Mouse (Mus musculus) liver, embryonic 14.5 days (tissue): ENCODE measurements around the gene Prtn3. TPM values are rescaled to one million over a fixed set of nuclear protein-coding genes. Genes with fewer than 3 reads are reported as not detected.

Experiments used
- ATAC-seq: fragments of 200-750 bp; cut with Nextera tagmentation; 2 replicates; pipeline ENCODE4 v1.8.0; 2017; ENCODE audit warnings: moderate number of reproducible peaks, mild to moderate bottlenecking, moderate library complexity; ENCODE audit not compliant: insufficient read depth
- DNase-seq, 3 experiments: peaks; one replicate each; pipeline ENCODE4 v3.0.0-alpha.2; 2012 to 2013; ENCODE audit warnings: low read depth in 3 of 3, low spot score in 3 of 3
- H3K27ac ChIP-seq: fragments of 300-500 bp; sonication (generic); 2 replicates; pipeline ENCODE4 v1.5.1; 2014; ENCODE audit warnings: moderate library complexity, mild to moderate bottlenecking, control low read depth, inconsistent platforms
- H3K27me3 ChIP-seq: fragments of 300-500 bp; sonication (generic); 2 replicates; pipeline ENCODE4 v1.6.1; 2014; ENCODE audit warnings: mild to moderate bottlenecking, low read length, moderate library complexity; ENCODE audit not compliant: control insufficient read depth, insufficient read depth
- H3K36me3 ChIP-seq: fragments of 300-500 bp; sonication (generic); replicated peaks from 2 replicates; pipeline ENCODE4 v1.6.1; 2014; ENCODE audit warnings: low read depth; ENCODE audit not compliant: control insufficient read depth, insufficient read depth
- H3K4me1 ChIP-seq, 2 experiments: fragments of 200-500 bp in 1 of 2; fragments of 300-500 bp in 1 of 2; sonication (generic) in 1 of 2; replicated peaks; 2 replicates each; pipeline ENCODE4 v1.6.1; 2012 to 2014; ENCODE audit warnings: antibody characterized with exemption in 1 of 2, inconsistent platforms in 1 of 2, low read length in 1 of 2; ENCODE audit not compliant: control insufficient read depth in 2 of 2, insufficient read depth in 2 of 2
- H3K4me2 ChIP-seq: fragments of 300-500 bp; sonication (generic); 2 replicates; pipeline ENCODE4 v1.6.1; 2014; ENCODE audit warnings: low read depth, mild to moderate bottlenecking, control low read depth, moderate library complexity
- H3K4me3 ChIP-seq, 2 experiments: fragments of 200-500 bp in 1 of 2; fragments of 300-500 bp in 1 of 2; sonication (generic) in 1 of 2; 2 replicates each; pipeline ENCODE4 v1.5.1; 2012 to 2014; ENCODE audit warnings: low read depth in 2 of 2, low read length in 2 of 2, mild to moderate bottlenecking in 2 of 2, control low read depth in 1 of 2, inconsistent platforms in 1 of 2, moderate library complexity in 1 of 2; ENCODE audit not compliant: insufficient read depth in 1 of 2
- H3K9ac ChIP-seq: fragments of 300-500 bp; sonication (generic); replicated peaks from 2 replicates; pipeline ENCODE4 v1.6.1; 2014; ENCODE audit warnings: mild to moderate bottlenecking, control low read depth, moderate library complexity
- H3K9me3 ChIP-seq: fragments of 300-500 bp; sonication (generic); 2 replicates; pipeline ENCODE4 v1.6.1; 2016; ENCODE audit warnings: low read length, mixed read lengths; ENCODE audit not compliant: control insufficient read depth
- CTCF ChIP-seq: IDR thresholded peaks from 2 replicates; pipeline ENCODE4 v1.5.1; 2016; ENCODE audit warnings: antibody characterized with exemption, low read depth, control low read depth
- EP300 ChIP-seq: IDR thresholded peaks from 2 replicates; pipeline ENCODE4 v1.6.1; 2016; ENCODE audit warnings: antibody characterized with exemption, low read depth
- WGBS: fragments of 180-500 bp; shearing (Covaris S2); extraction: QIAGEN DNeasy Blood & Tissue Kit; methylation state at CpG from one replicate; pipeline ENCODE4 v1.1.7; 2014; ENCODE audit not compliant: insufficient replicate concordance; 5-methylcytosine and 5-hydroxymethylcytosine counted together
- polyA plus RNA-seq, 2 experiments: library from polyadenylated mRNA; depleted of rRNA in 1 of 2; stranded (reverse) in 1 of 2; unstranded in 1 of 2; fragments of >200 nt; fragmentation: Nextera tagmentation in 1 of 2; extraction: Ambion mirVana in 1 of 2; gene quantifications; 2 replicates each; pipeline versions ENCODE4 v1.2.1 to v1.2.3; 2012 to 2014

The Prtn3 gene
- polyA plus RNA-seq, 2 experiments: 132 to 133 TPM

DNA sequence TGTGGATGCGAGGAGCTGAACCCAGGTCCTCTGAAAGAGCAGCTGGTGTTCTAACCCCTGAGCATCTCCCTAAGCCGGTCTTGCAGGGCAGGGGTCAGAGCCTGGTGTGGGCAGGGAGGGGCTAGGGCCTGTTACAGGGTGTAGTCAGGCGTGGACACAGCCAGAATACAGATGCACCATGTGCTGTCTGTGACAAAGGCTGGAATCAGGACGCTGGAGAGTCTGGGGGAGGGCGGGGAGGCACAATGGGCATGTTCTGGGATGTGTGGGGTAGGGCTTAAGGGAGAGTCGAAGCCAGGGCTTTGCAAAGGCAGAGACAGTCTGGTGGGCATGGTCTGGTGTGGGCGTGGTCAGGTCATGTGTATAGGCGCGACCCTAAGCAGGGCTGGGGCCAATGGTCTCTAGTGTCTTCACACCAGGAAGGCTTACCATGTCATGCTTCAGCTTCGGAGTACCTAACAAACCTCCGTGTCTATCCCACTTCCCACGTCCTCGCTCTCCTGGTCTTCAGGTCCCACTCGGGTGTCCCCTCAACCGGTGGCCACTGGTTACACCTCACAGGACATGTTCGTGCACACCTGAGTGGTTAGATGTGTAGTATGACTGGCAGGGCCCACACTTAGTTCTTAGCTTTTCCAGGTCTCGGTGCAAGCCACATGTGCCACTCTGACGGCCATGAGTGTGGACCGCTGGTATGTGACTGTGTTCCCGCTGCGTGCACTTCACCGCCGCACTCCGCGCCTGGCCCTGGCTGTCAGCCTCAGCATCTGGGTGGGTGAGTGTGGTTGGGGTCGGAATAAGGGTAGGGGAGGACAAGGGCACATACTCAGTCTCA is 46.0 kb downstream of the Prtn3 start:
- H3K4me2 ChIP-seq: no peak overlapping the region
- no peak for ATAC-seq
- WGBS: 28% methylated on average over 26 of the region's 26 CpGs

GRCm38 (mm10) chr10:79920958-79921535 is 46.8 kb downstream of the Prtn3 start, which contains the start of gene R3hdm4:
Gene R3hdm4, minus strand, starts transcription at chr10:79921208.
- Histone ChIP-seq H3K4me2 (peak within 1 kb of the TSS; percentile 13), H3K27ac (no peak within 1 kb of the TSS), H3K27me3 (peaks cover 49% of the 10 kb centered on the region), H3K9me3 (no peaks in the 10 kb centered on the region), H3K9ac (no peak within 1 kb of the TSS), H3K36me3 (no peaks in the 10 kb centered on the region), H3K4me1 (peaks cover 9 to 13% of the 10 kb centered on the region in 2 experiments), H3K4me3 (peak within 1 kb of the TSS in 1 of 2 experiments; percentile 21; a peak in 1 of 4 replicates)
- 8% methylated on average over 40 of the region's 41 CpGs for WGBS
- no peak for ATAC-seq
- no peak for TF ChIP-seq EP300
- DNase-seq: no peak

More for the DNA sequence above, 46.0 kb downstream of the Prtn3 start:
- DNase-seq: no peak
- TF ChIP-seq CTCF (no peak), EP300 (no peak)
- Histone ChIP-seq H3K27me3 (peaks cover 49% of the 10 kb centered on the region), H3K9me3 (no peaks in the 10 kb centered on the region), H3K4me1 (peaks cover 5 to 14% of the 10 kb centered on the region in 2 experiments), H3K4me3 (no peak overlapping the region), H3K27ac (no peak overlapping the region), H3K9ac (no peak overlapping the region), H3K36me3 (no peaks in the 10 kb centered on the region)

DNA sequence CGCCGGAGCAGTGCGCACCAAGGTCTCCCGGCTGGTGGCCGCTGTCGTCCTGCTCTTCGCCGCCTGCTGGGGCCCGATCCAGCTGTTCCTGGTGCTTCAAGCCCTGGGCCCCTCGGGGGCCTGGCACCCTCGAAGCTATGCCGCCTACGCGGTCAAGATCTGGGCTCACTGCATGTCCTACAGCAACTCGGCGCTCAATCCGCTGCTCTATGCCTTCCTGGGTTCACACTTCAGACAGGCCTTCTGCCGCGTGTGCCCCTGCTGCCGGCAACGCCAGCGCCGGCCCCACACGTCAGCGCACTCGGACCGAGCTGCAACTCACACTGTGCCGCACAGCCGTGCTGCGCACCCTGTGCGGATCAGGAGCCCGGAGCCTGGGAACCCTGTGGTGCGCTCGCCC is 47.3 kb downstream of the Prtn3 start:
- Histone ChIP-seq H3K4me2 (peak overlapping the region; percentile 13; the same call in 1 of the 2 replicates), H3K27ac (no peak overlapping the region), H3K4me1 (peaks cover 14 to 16% of the 10 kb centered on the region in 2 experiments), H3K9me3 (no peaks in the 10 kb centered on the region), H3K27me3 (peaks cover 49% of the 10 kb centered on the region), H3K4me3 (peak overlapping the region in 1 of 2 experiments; percentile 21; a peak in 1 of 4 replicates), H3K9ac (no peak overlapping the region), H3K36me3 (no peaks in the 10 kb centered on the region)
- ATAC-seq (no peak), DNase-seq (no peak)
- WGBS: 10% methylated on average over 34 of the region's 34 CpGs
- TF ChIP-seq CTCF (no peak), EP300 (no peak)

GRCm38 (mm10) chr10:79924998-79925784 is 50.9 kb downstream of the Prtn3 start:
- peak; percentile 100 for TF ChIP-seq CTCF
- 0 out of 2 replicates have a peak, but pooled peaks have one; percentile 32 for TF ChIP-seq EP300
- Histone ChIP-seq H3K4me2 (peak overlapping the region; percentile 98), H3K36me3 (no peaks in the 10 kb centered on the region), H3K4me1 (peaks cover 9 to 12% of the 10 kb centered on the region in 2 experiments), H3K27ac (peak overlapping the region; percentile 58; the same call in 1 of the 2 replicates), H3K9me3 (no peaks in the 10 kb centered on the region), H3K27me3 (peaks cover 24% of the 10 kb centered on the region), H3K4me3 (no peak overlapping the region), H3K9ac (no peak overlapping the region)
- DNase-seq (peak; percentile 70 to 77 (median 72)), ATAC-seq (peak; percentile 12; the same call in 1 of the 2 replicates)
- WGBS: 14% methylated on average over 29 of the region's 29 CpGs
